Mouse (Mus musculus) heart, adult 8-10 months (tissue): ENCODE data around the gene Sema6b. TPM values are rescaled to one million over a fixed set of nuclear protein-coding genes. Genes with fewer than 3 reads are reported as not detected.

Experiments used
- DNase-seq: peaks from one replicate; pipeline ENCODE4 v3.0.0; 2022; ENCODE audit warnings: low spot score
- total RNA-seq, 4 experiments: library from RNA; stranded (reverse); gene quantifications; 2 replicates each; pipeline ENCODE4 v1.2.4; 2022

The Sema6b gene
- total RNA-seq, result 10 to 100 TPM in 1 of 4 experiments, 1 to 10 TPM in 3; 5.4 to 10.4 (median 8.6) TPM

DNA sequence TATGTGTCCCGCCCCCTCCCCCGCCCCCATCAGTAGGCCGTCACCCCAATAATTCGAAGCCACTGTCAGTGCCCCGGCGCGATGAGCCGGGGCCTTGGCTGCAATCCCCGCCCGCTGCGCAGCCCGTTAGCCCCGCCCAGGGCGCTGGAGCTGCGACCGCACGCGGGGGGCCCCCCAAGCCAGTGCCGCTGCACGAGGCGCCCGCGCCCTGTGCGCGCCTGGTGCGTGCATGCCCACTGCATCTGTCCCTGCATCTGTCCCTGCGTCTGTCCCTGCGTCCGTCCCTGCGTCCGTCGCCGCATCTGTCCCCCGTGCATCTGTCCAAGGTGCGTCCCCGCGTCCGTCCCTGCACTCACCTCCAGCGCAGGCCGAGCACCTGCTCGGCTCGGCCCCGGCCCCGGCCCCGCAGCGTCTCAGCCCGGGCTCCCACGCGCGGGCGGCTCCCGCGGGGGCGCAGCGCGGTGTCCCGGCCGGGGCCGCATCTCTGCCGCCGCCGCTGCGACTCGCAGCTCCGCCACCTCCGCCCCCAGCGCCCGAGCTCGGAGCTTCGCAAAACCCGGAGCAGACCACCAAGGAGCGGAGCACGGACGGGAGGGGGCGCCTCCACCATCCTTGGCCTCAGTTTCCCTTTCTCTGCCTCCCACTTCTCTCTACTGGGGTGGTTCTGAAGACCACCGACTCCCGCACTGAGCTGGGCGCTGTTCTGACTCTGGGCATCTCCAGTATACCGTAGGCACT is at the start of gene Sema6b:
TSS of gene Sema6b (minus strand) at position 486 of the 738 bp plus-strand sequence.
- DNase-seq, result no peak

- peak; percentile 79 for DNase-seq
These were observed 45.4 kb upstream of the Sema6b start for GRCm38 (mm10) chr17:56185281-56186141.

- peak; percentile 96 for DNase-seq
These were observed 43.5 kb upstream of the Sema6b start, which contains the start of gene Mydgf for GRCm38 (mm10) chr17:56183658-56184103. TSS of gene Mydgf (minus strand) at chr17:56183920.

GRCm38 (mm10) chr17:56182975-56183657 is 43.0 kb upstream of the Sema6b start:
- no peak for DNase-seq

DNA sequence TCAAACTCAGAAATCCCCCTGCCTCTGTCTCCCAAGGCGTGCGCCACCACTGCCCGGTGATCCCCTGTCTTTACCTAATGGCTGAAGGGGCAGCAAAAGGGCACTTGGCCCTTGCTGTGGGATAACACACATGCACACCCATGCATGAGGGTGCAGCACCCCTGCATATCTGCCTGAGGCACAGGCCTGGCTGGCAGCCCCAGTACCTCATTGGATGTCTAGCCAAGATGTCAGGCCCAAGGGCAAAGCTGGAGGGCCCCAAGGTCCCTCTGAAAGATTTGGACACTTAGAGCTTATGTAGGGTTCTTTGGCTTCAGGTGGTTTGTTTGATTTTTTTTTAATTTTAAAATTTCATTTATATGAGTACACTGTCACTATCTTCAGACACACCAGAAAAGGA is 35.3 kb upstream of the Sema6b start:
- no peak for DNase-seq

DNA sequence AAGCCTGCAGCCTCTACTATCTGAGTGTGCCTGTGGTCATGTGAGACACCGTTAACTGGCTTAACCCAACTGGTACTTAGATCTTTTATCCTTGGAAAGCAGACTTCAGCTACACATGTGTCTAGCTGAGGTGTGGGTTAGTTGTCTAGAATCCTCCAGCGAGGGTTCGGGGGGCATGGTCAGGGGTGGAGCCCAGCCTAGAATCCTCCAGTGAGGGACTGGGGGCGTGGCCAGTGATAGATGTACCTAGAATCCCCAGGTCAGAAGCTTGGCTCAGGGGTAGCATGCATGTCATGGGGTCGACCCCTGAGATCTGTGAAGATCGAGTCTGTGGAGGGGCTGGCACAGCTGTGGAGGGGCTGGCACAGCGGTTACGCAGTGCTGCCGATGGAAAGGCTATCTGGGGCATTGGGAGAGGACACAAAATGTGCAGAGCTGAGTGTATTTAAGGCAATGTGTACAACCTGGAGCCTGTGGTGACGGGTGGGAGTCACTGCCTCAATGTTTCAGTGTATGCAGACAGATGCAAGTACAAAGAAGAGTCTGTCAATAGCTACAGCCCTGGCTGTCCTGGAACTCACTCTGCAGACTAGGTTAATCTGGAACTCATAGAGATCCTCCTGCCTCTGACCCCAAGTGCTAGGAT is 33.4 kb upstream of the Sema6b start:
- DNase-seq, result no peak

- no peak for DNase-seq
These were observed 31.7 kb upstream of the Sema6b start for GRCm38 (mm10) chr17:56171881-56172280.

GRCm38 (mm10) chr17:56171456-56171855 is 31.3 kb upstream of the Sema6b start:
- no peak for DNase-seq

DNA sequence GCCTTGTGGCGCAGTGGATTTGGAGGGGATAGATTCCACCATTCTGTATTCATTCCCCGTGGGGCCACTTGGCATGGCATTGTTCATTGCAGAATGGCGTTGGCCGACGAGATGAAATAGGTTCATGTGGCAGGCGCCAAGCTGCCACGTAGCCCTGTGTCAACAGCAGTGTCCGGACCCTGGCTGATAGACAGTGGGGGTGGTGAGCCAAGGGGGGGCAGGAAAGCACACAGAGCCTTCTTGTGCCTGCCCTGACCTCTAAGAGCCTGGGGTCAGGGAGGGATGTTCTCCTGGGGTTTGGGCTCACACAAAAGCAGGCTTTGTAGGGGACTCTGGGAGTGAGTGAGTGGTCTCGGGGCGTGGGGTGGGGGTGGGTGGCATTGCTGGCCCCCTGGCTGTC is 30.5 kb upstream of the Sema6b start:
- DNase-seq, result no peak

DNA sequence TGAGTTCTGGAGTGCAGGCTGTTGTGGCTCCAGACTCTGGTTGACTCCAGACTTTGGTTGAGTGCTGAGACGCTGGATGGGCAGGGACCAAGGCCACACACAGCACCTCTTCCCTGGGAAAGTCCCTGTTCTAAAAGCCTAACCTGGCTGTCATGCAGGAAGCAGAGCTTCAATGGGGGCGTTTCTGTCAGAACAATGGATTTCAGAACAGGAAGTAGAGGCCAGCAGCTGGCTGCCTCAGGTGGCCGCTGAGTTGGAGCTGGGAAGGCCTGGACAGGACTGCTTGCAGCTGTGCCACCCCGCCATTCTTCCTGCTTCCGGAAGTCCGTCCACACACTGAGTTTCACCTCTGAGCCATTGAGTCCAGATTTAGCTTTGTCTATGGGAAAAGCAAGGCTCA is 29.7 kb upstream of the Sema6b start:
- DNase-seq, result peak; percentile 55

DNA sequence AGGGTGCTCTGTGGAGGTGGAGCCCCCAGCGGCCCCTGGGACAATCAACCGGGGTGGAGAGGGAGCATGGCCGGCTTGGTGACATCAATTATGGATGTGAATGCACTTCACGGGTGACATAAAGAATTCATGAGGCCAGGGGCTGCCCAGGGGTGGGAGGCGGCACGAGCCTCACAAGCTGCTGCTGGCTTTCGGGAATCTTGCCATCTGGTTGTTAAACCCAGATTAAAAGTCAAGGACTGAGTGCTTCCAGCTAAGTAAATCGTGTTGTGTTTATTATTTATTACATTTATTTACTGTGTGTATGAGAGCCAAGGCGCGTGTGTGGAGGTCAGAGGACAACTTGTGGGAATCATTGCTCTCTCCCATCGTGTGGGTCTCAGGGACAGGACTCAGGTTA is 25.5 kb upstream of the Sema6b start:
- DNase-seq, result no peak

GRCm38 (mm10) chr17:56164510-56164909 is 24.4 kb upstream of the Sema6b start:
- no peak for DNase-seq

GRCm38 (mm10) chr17:56163523-56164102 is 23.5 kb upstream of the Sema6b start:
- DNase-seq, result no peak

GRCm38 (mm10) chr17:56162231-56162774 is 22.2 kb upstream of the Sema6b start, which contains the start of gene Tnfaip8l1:
TSS of gene Tnfaip8l1 (plus strand) at chr17:56162477.
- peak; percentile 96 for DNase-seq

GRCm38 (mm10) chr17:56159729-56160128 is 19.6 kb upstream of the Sema6b start:
- DNase-seq, result peak; percentile 64

DNA sequence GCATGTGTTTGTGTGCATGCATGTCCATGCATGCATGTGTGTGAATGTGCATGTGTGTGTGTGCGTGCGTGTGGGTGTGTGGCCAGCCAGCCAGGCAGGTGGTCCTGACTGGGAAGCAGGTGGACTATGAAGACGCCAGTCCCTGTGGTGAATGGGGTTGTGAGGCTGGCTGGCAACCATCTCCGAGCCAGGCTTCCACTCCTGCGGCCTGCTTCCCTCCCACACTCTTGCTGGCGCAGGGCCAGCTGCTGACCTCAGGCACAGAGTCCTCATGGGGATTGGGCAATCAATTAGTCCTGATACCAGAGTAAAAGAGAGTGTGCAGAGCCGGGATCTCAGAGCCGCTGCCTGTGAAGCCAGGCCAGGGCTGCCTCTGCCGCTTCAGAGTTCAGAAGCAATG is 13.5 kb upstream of the Sema6b start:
- DNase-seq, result no peak

- no peak for DNase-seq
These were observed 9.8 kb upstream of the Sema6b start for GRCm38 (mm10) chr17:56149897-56150296.

GRCm38 (mm10) chr17:56148790-56149618 is 8.9 kb upstream of the Sema6b start:
- no peak for DNase-seq

- DNase-seq, result no peak
These were observed 8.1 kb upstream of the Sema6b start for GRCm38 (mm10) chr17:56148280-56148679.

DNA sequence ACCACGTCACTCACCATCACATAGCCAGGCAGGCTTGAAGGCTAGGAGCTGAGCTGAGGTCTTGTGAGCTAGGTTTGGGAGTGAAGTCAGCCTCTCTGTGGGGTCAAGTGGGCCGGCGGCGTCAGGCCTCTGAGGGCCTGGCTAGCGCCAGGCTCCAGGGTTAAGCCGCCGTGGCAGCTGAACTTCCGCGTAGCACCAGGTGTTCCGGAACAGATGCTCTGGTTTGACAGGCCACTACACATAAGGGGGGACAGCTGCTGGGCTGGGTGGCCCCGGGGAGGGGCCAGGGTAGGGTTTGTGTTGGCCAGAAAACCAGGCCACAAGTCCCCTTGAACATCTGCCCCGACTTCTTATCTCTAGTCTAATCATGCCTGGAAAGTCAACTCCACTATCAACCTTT is 7.3 kb upstream of the Sema6b start:
- DNase-seq, result no peak
